Mouse (Mus musculus) limb, embryonic 11.5 days (tissue): ENCODE measurements around the gene Gfpt2. TPM values are rescaled to one million over a fixed set of nuclear protein-coding genes. Genes with fewer than 3 reads are reported as not detected.
A peak's percentile ranks its signal among the peaks of the same experiment; 100 is the strongest.

Source experiments
- ATAC-seq: fragments of 200-750 bp; cut with Nextera tagmentation; 2 replicates; pipeline ENCODE4 v1.8.0; 2017; ENCODE audit warnings: low read depth; ENCODE audit not compliant: insufficient number of reproducible peaks, low FRiP score, low TSS enrichment
- DNase-seq: peaks from one replicate; pipeline ENCODE4 v3.0.0-alpha.2; 2015; ENCODE audit warnings: low spot score
- H3K27ac ChIP-seq: fragments of 300-500 bp; sonication (generic); replicated peaks from 2 replicates; pipeline ENCODE4 v1.5.1; 2014; ENCODE audit warnings: low read depth, mild to moderate bottlenecking, low read length
- H3K27me3 ChIP-seq: fragments of 300-500 bp; sonication (generic); 2 replicates; pipeline ENCODE4 v1.6.1; 2014; ENCODE audit warnings: mild to moderate bottlenecking, low read length, mixed read lengths; ENCODE audit not compliant: control insufficient read depth, insufficient read depth
- H3K36me3 ChIP-seq: fragments of 300-500 bp; sonication (generic); 2 replicates; pipeline ENCODE4 v1.6.1; 2014; ENCODE audit warnings: mild to moderate bottlenecking, low read length, moderate library complexity, mixed read lengths; ENCODE audit not compliant: control insufficient read depth, insufficient read depth
- H3K4me1 ChIP-seq: fragments of 300-500 bp; sonication (generic); 2 replicates; pipeline ENCODE4 v1.6.1; 2014; ENCODE audit warnings: low read length, mixed read lengths; ENCODE audit not compliant: control insufficient read depth, insufficient read depth
- H3K4me2 ChIP-seq: fragments of 300-500 bp; sonication (generic); 2 replicates; pipeline ENCODE4 v1.6.1; 2014; ENCODE audit warnings: low read depth, mild to moderate bottlenecking, moderate library complexity; ENCODE audit not compliant: severe bottlenecking
- H3K4me3 ChIP-seq: fragments of 300-500 bp; sonication (generic); 2 replicates; pipeline ENCODE4 v1.5.1; 2014; ENCODE audit warnings: low read depth, low read length
- H3K9ac ChIP-seq: fragments of 300-500 bp; sonication (generic); 2 replicates; pipeline ENCODE4 v1.6.1; 2014; ENCODE audit warnings: mild to moderate bottlenecking, low read length
- H3K9me3 ChIP-seq: fragments of 300-500 bp; sonication (generic); 2 replicates; pipeline ENCODE4 v1.6.1; 2016; ENCODE audit warnings: low read length; ENCODE audit not compliant: control insufficient read depth
- WGBS: fragments of 180-500 bp; shearing (Covaris S2); extraction: QIAGEN DNeasy Blood & Tissue Kit; methylation state at CpG from one replicate; pipeline ENCODE4 v1.1.7; 2014; 5-methylcytosine and 5-hydroxymethylcytosine counted together
- polyA plus RNA-seq: library from polyadenylated mRNA; unstranded; fragments of >200 nt; fragmentation: Nextera tagmentation; extraction: Ambion mirVana; gene quantifications from 2 replicates; pipeline ENCODE4 v1.2.1, GENCODE M21; 2014

Gfpt2 gene
- polyA plus RNA-seq, 1 experiment from 2014 or later: 36.3 TPM

DNA sequence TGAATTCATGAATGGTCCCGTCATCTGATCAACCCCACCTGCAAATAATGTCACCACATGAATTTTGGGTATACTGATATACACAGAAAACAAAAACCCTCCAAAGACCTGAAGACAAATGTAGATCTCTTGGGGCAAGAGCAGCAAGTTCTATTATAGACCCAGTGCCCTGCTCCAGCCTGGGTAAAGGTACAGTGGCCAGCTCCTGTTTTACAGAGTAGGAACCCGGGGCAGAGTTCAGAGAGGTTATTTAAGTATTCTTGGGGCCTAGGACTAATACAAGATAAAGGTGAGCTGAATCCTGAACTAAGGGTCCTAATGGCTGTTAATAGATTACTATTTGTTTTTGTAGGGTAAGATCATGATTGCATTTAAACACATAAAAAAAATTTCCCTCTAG is 27.6 kb downstream of the Gfpt2 start:
- ATAC-seq: no peak
- H3K4me1 ChIP-seq: no peaks in the 10 kb centered on the region
- DNase-seq: no peak
- no peak overlapping the region for H3K27ac ChIP-seq
- peaks cover 7% of the 10 kb centered on the region; the same call in 1 of the 2 replicates for H3K36me3 ChIP-seq
- H3K9me3 ChIP-seq: no peaks in the 10 kb centered on the region
- no peak overlapping the region for H3K9ac ChIP-seq
- no peaks in the 10 kb centered on the region for H3K27me3 ChIP-seq
- WGBS: 93% methylated on average over 2 of the region's 2 CpGs
- H3K4me2 ChIP-seq: no peak overlapping the region
- no peak overlapping the region for H3K4me3 ChIP-seq

DNA sequence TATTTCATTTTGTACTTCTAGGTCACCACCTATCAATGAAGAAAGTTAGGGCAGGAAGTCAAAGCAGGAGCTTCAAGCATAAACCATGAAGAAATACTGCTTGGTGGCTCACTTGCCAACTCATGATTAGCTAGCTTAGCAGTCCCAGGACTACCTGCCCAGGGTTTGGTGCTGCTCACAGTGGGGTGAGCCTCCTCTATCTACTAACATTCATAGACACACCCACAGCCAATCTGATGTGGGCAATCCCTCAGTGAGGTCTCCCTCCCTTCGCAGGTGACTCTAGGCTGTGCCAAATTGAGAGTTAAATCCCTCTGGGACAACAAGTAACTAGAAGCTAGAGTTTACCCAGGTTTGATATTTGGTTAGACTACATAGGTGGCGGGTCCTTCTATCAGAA is 28.4 kb downstream of the Gfpt2 start:
- H3K9me3 ChIP-seq: no peaks in the 10 kb centered on the region
- no peak overlapping the region for H3K9ac ChIP-seq
- ATAC-seq (no peak), DNase-seq (no peak)
- H3K4me3 ChIP-seq: no peak overlapping the region
- no peaks in the 10 kb centered on the region for H3K27me3 ChIP-seq
- H3K27ac ChIP-seq: no peak overlapping the region
- WGBS: 93% methylated on average over 2 of the region's 2 CpGs
- H3K4me2 ChIP-seq: no peak overlapping the region
- H3K4me1 ChIP-seq: no peaks in the 10 kb centered on the region
- H3K36me3 ChIP-seq: peaks cover 7% of the 10 kb centered on the region; the same call in 1 of the 2 replicates

DNA sequence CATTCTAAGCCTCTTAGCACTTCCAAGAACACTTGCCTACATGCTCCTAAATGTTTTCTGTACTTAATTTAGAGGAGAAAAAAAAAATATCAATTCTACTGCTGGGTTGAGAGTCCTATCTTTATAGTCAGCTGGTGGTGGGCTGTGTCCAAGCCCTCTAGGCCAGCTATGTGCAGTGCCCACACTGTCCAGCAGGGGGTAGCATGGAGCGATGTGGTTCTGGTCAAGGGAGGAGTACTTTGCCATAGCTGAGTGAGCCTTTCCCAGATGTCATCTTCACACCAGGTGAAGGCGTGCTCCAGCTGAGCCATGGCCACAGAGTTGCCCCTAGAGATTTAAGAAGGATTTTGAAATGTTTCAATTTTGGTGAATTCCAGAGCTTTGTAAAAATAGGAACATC is 30.9 kb downstream of the Gfpt2 start:
- no peak for ATAC-seq
- no peak overlapping the region for H3K4me2 ChIP-seq
- no peak overlapping the region for H3K9ac ChIP-seq
- H3K36me3 ChIP-seq: peaks cover 10% of the 10 kb centered on the region; the same call in 1 of the 2 replicates
- H3K27ac ChIP-seq: no peak overlapping the region
- DNase-seq: peak; percentile 85
- H3K9me3 ChIP-seq: no peaks in the 10 kb centered on the region
- H3K27me3 ChIP-seq: no peaks in the 10 kb centered on the region
- H3K4me1 ChIP-seq: no peaks in the 10 kb centered on the region
- WGBS: 49% methylated on average over 2 of the region's 2 CpGs
- no peak overlapping the region for H3K4me3 ChIP-seq

DNA sequence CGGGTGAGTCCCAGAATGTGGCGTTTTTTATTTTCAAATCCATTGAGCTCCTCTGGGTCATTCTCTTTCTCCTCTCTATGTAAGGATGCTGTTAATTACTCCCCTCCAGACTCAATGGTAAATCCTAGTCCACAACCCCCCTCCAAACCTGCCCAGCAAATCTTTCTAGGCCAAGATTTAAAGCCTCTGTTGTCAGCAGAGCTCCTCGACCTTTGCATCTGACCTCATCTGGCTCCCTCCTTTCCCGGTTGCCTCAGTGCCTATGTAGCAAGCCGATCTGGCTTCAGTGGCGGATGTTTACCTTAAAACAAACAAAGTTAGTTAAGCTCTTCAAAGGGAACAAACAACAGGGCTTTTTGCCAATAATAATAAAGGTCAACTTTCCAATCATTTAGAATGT is 33.3 kb downstream of the Gfpt2 start:
- no peak overlapping the region for H3K4me2 ChIP-seq
- H3K36me3 ChIP-seq: peaks cover 8% of the 10 kb centered on the region; the same call in 1 of the 2 replicates
- ATAC-seq: no peak
- no peaks in the 10 kb centered on the region for H3K27me3 ChIP-seq
- no peak overlapping the region for H3K27ac ChIP-seq
- WGBS: 27% methylated on average over 6 of the region's 6 CpGs
- no peaks in the 10 kb centered on the region for H3K4me1 ChIP-seq
- no peak for DNase-seq
- H3K9ac ChIP-seq: no peak overlapping the region
- H3K9me3 ChIP-seq: no peaks in the 10 kb centered on the region
- no peak overlapping the region for H3K4me3 ChIP-seq

DNA sequence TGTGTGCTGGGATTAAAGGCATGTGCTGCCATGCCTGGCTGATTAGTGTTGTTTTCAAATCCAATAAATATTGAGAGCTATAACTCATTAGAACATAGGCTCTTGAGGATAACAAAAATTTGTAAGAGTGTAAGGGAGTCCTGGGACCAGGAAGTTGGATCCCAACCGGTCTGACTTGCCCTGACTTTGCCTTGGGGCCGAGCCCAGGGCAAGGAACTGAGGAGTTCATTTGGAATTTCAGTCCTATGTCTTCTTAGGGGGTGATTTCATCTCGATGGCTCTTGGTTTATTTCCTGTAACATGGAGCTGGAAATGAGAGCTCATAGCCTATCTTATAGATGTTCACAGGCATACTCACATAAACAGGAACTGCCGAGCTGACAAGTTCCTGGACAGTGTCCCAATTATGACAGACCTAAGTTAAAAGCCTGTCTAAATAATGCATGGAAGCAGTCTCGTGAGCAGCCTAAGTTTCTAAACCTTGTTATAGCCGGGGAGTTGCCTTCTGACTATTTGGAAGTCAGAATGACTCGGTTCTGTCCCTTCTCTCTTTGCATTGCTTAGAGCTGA is 35.3 kb downstream of the Gfpt2 start:
- ATAC-seq: no peak
- 84% methylated on average over 7 of the region's 7 CpGs for WGBS

DNA sequence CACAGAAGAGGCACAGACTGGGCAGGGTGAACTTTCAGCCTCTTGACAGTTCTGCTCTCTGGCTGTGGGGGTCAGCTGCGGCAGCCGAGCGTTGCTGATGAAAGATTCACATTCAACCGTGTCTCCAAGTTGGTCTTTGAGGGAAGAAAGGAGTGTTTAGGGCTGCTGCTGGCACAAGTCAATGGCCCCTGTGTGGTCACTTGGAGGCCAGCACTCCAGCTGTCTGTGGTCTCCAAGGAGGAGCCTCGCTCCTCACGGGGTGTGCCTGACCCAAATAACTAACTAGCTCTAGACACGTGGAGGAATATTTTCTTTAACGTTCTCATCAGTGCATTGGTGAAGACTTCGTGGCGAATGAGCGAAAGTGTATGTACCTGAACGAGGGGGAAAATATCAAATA is 38.0 kb downstream of the Gfpt2 start:
- WGBS: 92% methylated on average over 12 of the region's 12 CpGs
- H3K4me1 ChIP-seq: no peaks in the 10 kb centered on the region

More for the DNA sequence above, 35.3 kb downstream of the Gfpt2 start:
- no peaks in the 10 kb centered on the region for H3K4me1 ChIP-seq
- H3K9ac ChIP-seq: no peak overlapping the region
- DNase-seq: no peak
- no peak overlapping the region for H3K4me2 ChIP-seq
- H3K27me3 ChIP-seq: no peaks in the 10 kb centered on the region
- no peak overlapping the region for H3K4me3 ChIP-seq
- H3K36me3 ChIP-seq: peaks cover 11% of the 10 kb centered on the region
- H3K9me3 ChIP-seq: no peaks in the 10 kb centered on the region
- H3K27ac ChIP-seq: no peak overlapping the region

DNA sequence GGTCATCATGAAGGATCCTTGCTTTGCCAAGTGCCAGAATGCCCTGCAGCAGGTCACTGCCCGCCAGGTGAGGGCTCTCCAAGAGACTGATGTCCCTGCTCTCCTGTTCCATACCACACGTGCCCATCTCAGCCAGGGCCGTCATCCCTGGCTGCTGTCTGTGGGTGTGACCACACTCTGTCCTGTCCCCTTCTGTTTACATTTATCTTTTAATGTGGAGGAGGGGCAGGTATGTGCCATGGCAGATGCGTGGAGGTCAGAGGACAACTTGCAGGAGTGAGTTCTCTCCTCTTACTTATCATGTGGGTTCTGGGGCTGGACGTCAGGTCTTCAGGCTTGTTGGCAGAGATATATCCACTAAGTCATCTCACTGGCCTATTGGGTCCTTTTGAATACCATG is 39.0 kb downstream of the Gfpt2 start:
- H3K9me3 ChIP-seq: no peaks in the 10 kb centered on the region
- 85% methylated on average over 5 of the region's 5 CpGs for WGBS
- H3K27ac ChIP-seq: no peak overlapping the region
- no peaks in the 10 kb centered on the region for H3K27me3 ChIP-seq
- ATAC-seq: no peak
- no peak overlapping the region for H3K9ac ChIP-seq
- H3K4me3 ChIP-seq: no peak overlapping the region
- H3K36me3 ChIP-seq: peaks cover 15% of the 10 kb centered on the region
- no peak overlapping the region for H3K4me2 ChIP-seq
- no peak for DNase-seq
- H3K4me1 ChIP-seq: no peaks in the 10 kb centered on the region

More for the DNA sequence above, 38.0 kb downstream of the Gfpt2 start:
- no peaks in the 10 kb centered on the region for H3K9me3 ChIP-seq
- no peak overlapping the region for H3K4me3 ChIP-seq
- DNase-seq (no peak), ATAC-seq (no peak)
- H3K4me2 ChIP-seq: no peak overlapping the region
- H3K36me3 ChIP-seq: peaks cover 15% of the 10 kb centered on the region
- H3K9ac ChIP-seq: no peak overlapping the region
- H3K27ac ChIP-seq: no peak overlapping the region
- H3K27me3 ChIP-seq: no peaks in the 10 kb centered on the region

DNA sequence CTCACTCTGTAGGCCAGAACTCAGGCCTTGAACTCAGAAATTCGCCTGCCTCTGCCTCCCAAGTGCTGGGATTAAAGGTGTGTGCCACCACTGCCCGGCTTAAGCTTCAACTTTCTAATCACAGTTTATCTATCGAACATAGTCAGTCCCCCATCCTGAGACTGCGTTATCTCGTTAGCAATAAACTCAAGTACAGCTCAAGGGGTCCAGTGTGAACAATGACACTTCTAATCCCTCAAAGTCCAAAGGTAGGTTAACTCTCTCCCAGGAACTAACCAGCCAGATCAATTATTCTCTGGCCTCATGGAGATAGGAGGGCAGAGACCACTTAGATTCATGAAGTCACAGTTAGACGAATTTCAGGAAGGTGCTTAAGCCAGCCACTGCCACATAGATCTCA is 40.3 kb downstream of the Gfpt2 start:
- H3K36me3 ChIP-seq: peaks cover 18% of the 10 kb centered on the region
- no peak for ATAC-seq
- no peaks in the 10 kb centered on the region for H3K27me3 ChIP-seq
- no peak overlapping the region for H3K9ac ChIP-seq
- 90% methylated on average over 6 of the region's 6 CpGs for WGBS
- no peak overlapping the region for H3K27ac ChIP-seq
- H3K9me3 ChIP-seq: no peaks in the 10 kb centered on the region
- no peaks in the 10 kb centered on the region for H3K4me1 ChIP-seq
- no peak for DNase-seq
- H3K4me2 ChIP-seq: no peak overlapping the region
- H3K4me3 ChIP-seq: no peak overlapping the region
